Mouse (Mus musculus) right cerebral cortex, adult 2 months (tissue): ENCODE results near the gene Snap91.

ENCODE experiments used
- DNase-seq, 2 experiments: peaks; one replicate each; pipeline ENCODE4 v3.0.0; 2021 to 2022; ENCODE audit warnings: low spot score in 2 of 2

Snap91 gene

GRCm38 (mm10) chr9:86745926-86746581 lies 134.4 kb downstream of the Snap91 start:
- DNase-seq, result peak; percentile 80 to 82

GRCm38 (mm10) chr9:86744041-86744440 lies 136.4 kb downstream of the Snap91 start:
- no peak for DNase-seq

- peak in 1 of 2 experiments; percentile 27 for DNase-seq
These were observed 137.2 kb downstream of the Snap91 start, which contains the start of gene Prss35 for GRCm38 (mm10) chr9:86742959-86743911. TSS of gene Prss35 (plus strand) at chr9:86743649.

- DNase-seq, result no peak
These were observed 140.5 kb downstream of the Snap91 start for GRCm38 (mm10) chr9:86739971-86740370.

GRCm38 (mm10) chr9:86738801-86739200 lies 141.7 kb downstream of the Snap91 start:
- no peak for DNase-seq

- DNase-seq, result no peak
These were observed 142.4 kb downstream of the Snap91 start for GRCm38 (mm10) chr9:86738067-86738466.

GRCm38 (mm10) chr9:86736991-86737390 lies 143.5 kb downstream of the Snap91 start:
- DNase-seq, result no peak

GRCm38 (mm10) chr9:86734795-86735194 lies 145.7 kb downstream of the Snap91 start:
- DNase-seq, result no peak

GRCm38 (mm10) chr9:86734357-86734756 lies 146.1 kb downstream of the Snap91 start:
- no peak for DNase-seq

GRCm38 (mm10) chr9:86729811-86730210 lies 150.6 kb downstream of the Snap91 start:
- DNase-seq, result no peak

- no peak for DNase-seq
These were observed 151.4 kb downstream of the Snap91 start for GRCm38 (mm10) chr9:86729084-86729483.

- no peak for DNase-seq
These were observed 152.1 kb downstream of the Snap91 start for GRCm38 (mm10) chr9:86728214-86728814.

GRCm38 (mm10) chr9:86726381-86726720 lies 154.1 kb downstream of the Snap91 start:
- no peak for DNase-seq

GRCm38 (mm10) chr9:86725604-86726380 lies 154.7 kb downstream of the Snap91 start:
- DNase-seq, result no peak

- DNase-seq, result no peak
These were observed 155.4 kb downstream of the Snap91 start for GRCm38 (mm10) chr9:86725066-86725465.

- DNase-seq, result no peak
These were observed 159.7 kb downstream of the Snap91 start for GRCm38 (mm10) chr9:86720794-86721193.

- DNase-seq, result no peak
These were observed 160.2 kb downstream of the Snap91 start for GRCm38 (mm10) chr9:86720227-86720626.

- DNase-seq, result no peak
These were observed 163.3 kb downstream of the Snap91 start for GRCm38 (mm10) chr9:86717119-86717518.

- DNase-seq, result no peak
These were observed 163.9 kb downstream of the Snap91 start for GRCm38 (mm10) chr9:86716540-86716939.
